Mouse (Mus musculus) stomach, embryonic 14.5 days (tissue): ENCODE results near the gene Grik4. TPM values are rescaled to one million over a fixed set of nuclear protein-coding genes. Genes with fewer than 3 reads are reported as not detected.

Experiments
- ATAC-seq: fragments of 200-750 bp; cut with Nextera tagmentation; 2 replicates; pipeline ENCODE4 v1.8.0; 2017; ENCODE audit warnings: low read depth, moderate TSS enrichment; ENCODE audit not compliant: insufficient number of reproducible peaks, insufficient read depth, low FRiP score
- H3K27ac ChIP-seq: fragments of 300-500 bp; sonication (generic); 2 replicates; pipeline ENCODE4 v1.5.1; 2014; ENCODE audit warnings: mild to moderate bottlenecking, low read length, moderate library complexity, mixed read lengths
- H3K27me3 ChIP-seq: fragments of 300-500 bp; sonication (generic); 2 replicates; pipeline ENCODE4 v1.6.1; 2014; ENCODE audit warnings: low read length, control low read depth, mixed read lengths; ENCODE audit not compliant: control insufficient read depth, insufficient read depth
- H3K36me3 ChIP-seq: fragments of 300-500 bp; sonication (generic); 2 replicates; pipeline ENCODE4 v1.6.1; 2014; ENCODE audit warnings: mild to moderate bottlenecking, control low read depth, low read length, moderate library complexity, mixed read lengths; ENCODE audit not compliant: control insufficient read depth, insufficient read depth
- H3K4me1 ChIP-seq: fragments of 300-500 bp; sonication (generic); 2 replicates; pipeline ENCODE4 v1.6.1; 2014; ENCODE audit warnings: low read length, control low read depth, mixed read lengths; ENCODE audit not compliant: control insufficient read depth, insufficient read depth
- H3K4me2 ChIP-seq: fragments of 300-500 bp; sonication (generic); replicated peaks from 2 replicates; pipeline ENCODE4 v1.6.1; 2014; ENCODE audit warnings: low read depth, low read length, control low read depth
- H3K4me3 ChIP-seq: fragments of 300-500 bp; sonication (generic); 2 replicates; pipeline ENCODE4 v1.5.1; 2014; ENCODE audit warnings: low read depth, low read length, control low read depth
- H3K9ac ChIP-seq: fragments of 300-500 bp; sonication (generic); replicated peaks from 2 replicates; pipeline ENCODE4 v1.6.1; 2014; ENCODE audit warnings: low read depth, mild to moderate bottlenecking, control low read depth, low read length, moderate library complexity, mixed read lengths
- H3K9me3 ChIP-seq: fragments of 300-500 bp; sonication (generic); 2 replicates; pipeline ENCODE4 v1.6.1; 2016; ENCODE audit warnings: low read depth, low read length, control low read depth; ENCODE audit not compliant: control insufficient read depth
- WGBS: fragments of 180-500 bp; shearing (Covaris S2); extraction: QIAGEN DNeasy Blood & Tissue Kit; methylation state at CpG from one replicate; pipeline ENCODE4 v1.1.7; 2014; 5-methylcytosine and 5-hydroxymethylcytosine counted together
- polyA plus RNA-seq: library from polyadenylated mRNA; unstranded; fragments of >200 nt; fragmentation: Nextera tagmentation; extraction: Ambion mirVana; gene quantifications from 2 replicates; pipeline ENCODE4 v1.2.1, GENCODE M21; 2014

Grik4 gene
- polyA plus RNA-seq, 1 experiment from 2014 or later: 1.4 TPM

DNA sequence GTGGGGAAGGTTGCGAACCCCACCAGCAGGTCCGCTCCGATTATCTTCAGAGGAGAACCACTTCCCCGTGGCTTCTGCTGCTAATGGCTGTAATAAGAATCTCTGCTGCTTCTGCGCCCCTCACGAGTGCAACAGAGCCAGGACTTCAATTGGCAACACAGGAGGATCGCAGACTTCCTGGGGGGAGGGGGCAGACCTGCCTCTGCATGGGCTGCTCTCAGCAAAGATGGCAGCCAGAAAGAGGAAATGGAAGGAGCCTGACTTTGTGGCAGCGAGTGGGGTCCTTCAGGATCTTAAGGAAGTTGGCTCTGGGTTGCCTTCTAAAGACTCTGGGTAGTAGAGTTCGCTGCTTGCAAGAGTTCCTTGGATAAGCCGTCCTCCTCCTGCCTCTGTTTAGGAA, 329.9 kb downstream of the Grik4 start:
- Histone ChIP-seq H3K36me3 (no peaks in the 10 kb centered on the region), H3K27me3 (no peaks in the 10 kb centered on the region), H3K4me3 (no peak overlapping the region), H3K9ac (no peak overlapping the region), H3K4me1 (0 out of 2 replicates have a peak, but pooled peaks cover 3% of the 10 kb centered on the region), H3K9me3 (no peaks in the 10 kb centered on the region), H3K4me2 (no peak overlapping the region), H3K27ac (no peak overlapping the region)
- WGBS: 62% methylated on average over 10 of the region's 10 CpGs
- no peak for ATAC-seq

DNA sequence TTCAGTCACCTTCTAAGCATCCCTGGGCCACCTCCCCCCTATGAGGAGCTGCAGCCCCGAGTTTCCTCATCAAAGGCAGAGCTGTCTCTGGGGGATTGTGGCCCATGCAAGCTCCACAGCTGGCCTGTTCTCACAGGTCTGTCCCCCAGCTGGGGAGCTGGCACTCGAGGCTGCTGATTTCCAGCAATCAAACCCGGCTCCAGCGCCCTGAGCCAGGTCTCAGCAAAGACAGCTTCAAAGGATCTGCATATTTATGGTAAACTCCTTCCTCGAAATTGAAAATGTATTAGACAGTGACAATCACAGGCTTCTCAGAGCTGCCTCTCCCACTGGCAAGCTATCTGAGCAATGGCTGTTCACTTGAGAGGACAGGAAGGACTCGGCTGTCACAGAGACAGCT, 330.5 kb downstream of the Grik4 start:
- no peaks in the 10 kb centered on the region for H3K27me3 ChIP-seq
- H3K27ac ChIP-seq: no peak overlapping the region
- H3K4me2 ChIP-seq: no peak overlapping the region
- no peak overlapping the region for H3K9ac ChIP-seq
- no peak overlapping the region for H3K4me3 ChIP-seq
- 48% methylated on average over 6 of the region's 6 CpGs for WGBS
- H3K4me1 ChIP-seq: 0 out of 2 replicates have a peak, but pooled peaks cover 3% of the 10 kb centered on the region
- ATAC-seq: no peak
- H3K9me3 ChIP-seq: no peaks in the 10 kb centered on the region
- no peaks in the 10 kb centered on the region for H3K36me3 ChIP-seq

DNA sequence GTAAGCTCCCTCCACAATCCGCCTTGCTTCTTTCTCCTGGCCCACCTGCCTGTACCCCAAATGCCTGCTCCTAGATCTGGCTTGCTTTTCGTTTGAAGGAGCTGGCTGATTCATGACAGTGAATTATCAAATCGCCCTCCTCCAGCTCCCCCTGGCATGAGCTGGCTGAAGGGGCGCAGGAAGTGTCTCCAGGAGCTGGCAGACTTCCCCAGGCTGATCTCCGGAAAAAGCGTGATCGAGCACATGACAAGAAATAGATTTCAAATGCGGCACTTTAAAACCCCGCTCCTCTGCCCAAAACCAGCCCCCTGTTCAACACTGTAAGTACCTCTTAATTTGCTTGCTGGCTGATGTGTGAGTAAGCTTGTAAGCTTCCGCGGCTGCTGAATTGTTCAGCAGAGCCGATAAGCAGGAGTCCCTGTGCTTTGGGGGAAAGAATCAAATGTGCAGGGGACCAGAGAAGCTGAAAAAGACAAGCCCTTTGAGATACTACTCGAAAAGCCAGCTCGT, 331.8 kb downstream of the Grik4 start:
- no peak for ATAC-seq
- H3K4me2 ChIP-seq: no peak overlapping the region
- WGBS: 61% methylated on average over 14 of the region's 14 CpGs
- H3K4me1 ChIP-seq: 0 out of 2 replicates have a peak, but pooled peaks cover 3% of the 10 kb centered on the region
- H3K9me3 ChIP-seq: no peaks in the 10 kb centered on the region
- H3K4me3 ChIP-seq: no peak overlapping the region
- no peak overlapping the region for H3K27ac ChIP-seq
- no peak overlapping the region for H3K9ac ChIP-seq
- no peaks in the 10 kb centered on the region for H3K36me3 ChIP-seq
- H3K27me3 ChIP-seq: no peaks in the 10 kb centered on the region

DNA sequence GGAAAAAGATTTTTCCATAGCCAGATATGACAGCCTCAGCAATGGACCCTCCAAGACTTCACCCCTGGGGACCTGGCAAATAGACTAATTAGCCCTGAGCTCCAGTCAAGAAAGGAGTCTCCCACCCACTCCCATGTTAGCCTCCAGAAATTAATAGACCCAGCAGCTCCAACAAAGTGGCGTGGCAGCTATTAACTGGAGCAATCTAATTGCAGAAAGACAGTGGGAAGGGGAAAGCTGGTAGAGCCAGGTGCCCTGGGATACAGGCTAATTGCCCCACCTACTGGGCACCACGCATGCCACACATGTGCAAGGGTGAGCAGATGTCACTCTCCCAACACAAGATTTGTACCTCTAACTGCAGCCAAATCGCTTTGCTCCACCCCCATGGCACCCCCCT, 342.8 kb downstream of the Grik4 start:
- WGBS: 60% methylated on average over 3 of the region's 3 CpGs
- no peak overlapping the region for H3K4me2 ChIP-seq
- no peak overlapping the region for H3K9ac ChIP-seq
- H3K27ac ChIP-seq: no peak overlapping the region
- ATAC-seq: no peak
- H3K4me1 ChIP-seq: no peaks in the 10 kb centered on the region
- H3K36me3 ChIP-seq: no peaks in the 10 kb centered on the region
- no peaks in the 10 kb centered on the region for H3K9me3 ChIP-seq
- H3K4me3 ChIP-seq: no peak overlapping the region
- H3K27me3 ChIP-seq: no peaks in the 10 kb centered on the region

DNA sequence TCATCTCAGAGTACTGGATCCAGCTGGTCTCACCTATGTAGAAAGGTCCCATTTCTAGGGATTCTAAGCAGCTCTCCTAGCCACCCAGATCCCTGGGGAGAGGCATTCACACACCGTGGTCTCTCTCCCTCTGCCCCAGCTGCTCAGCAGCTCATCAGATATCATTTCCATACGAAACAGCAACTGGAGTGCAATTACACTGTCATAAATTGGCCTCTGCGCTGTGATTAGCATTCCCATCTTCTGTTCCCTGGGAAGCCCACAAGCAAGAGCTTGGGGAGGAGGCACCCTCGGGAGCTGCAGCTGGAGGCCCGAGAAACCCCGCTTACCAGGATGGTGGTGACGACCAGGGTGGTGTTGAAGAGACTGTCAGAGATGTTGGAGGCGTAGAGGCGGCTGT, 346.8 kb downstream of the Grik4 start:
- H3K9ac ChIP-seq: no peak overlapping the region
- H3K4me1 ChIP-seq: no peaks in the 10 kb centered on the region
- WGBS: 77% methylated on average over 9 of the region's 9 CpGs
- no peaks in the 10 kb centered on the region for H3K9me3 ChIP-seq
- no peaks in the 10 kb centered on the region for H3K36me3 ChIP-seq
- H3K4me3 ChIP-seq: no peak overlapping the region
- ATAC-seq: no peak
- no peaks in the 10 kb centered on the region for H3K27me3 ChIP-seq
- no peak overlapping the region for H3K4me2 ChIP-seq
- no peak overlapping the region for H3K27ac ChIP-seq

DNA sequence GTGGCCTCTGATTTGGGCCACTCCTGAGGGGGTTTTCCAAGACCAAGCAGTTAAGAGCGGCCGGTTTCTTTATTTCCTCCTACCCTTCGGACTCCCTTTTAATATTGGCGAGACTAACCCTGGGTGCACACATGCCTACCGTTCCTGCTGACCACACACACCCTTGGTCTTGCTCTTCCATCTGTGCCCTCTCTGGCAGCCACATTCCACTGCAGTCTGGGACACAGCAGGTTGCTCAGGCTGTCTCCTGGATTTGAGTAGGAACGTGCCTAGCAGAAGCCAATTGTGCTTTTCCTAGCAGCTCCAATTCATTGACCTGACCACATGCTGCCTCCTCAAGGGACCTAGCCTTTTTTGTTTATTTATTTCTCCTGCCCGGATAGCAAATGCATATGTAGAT, 365.8 kb downstream of the Grik4 start:
- 79% methylated on average over 7 of the region's 7 CpGs for WGBS
- no peak overlapping the region for H3K9ac ChIP-seq
- no peaks in the 10 kb centered on the region for H3K36me3 ChIP-seq
- H3K4me3 ChIP-seq: no peak overlapping the region
- H3K27me3 ChIP-seq: no peaks in the 10 kb centered on the region
- no peak overlapping the region for H3K4me2 ChIP-seq
- H3K9me3 ChIP-seq: no peaks in the 10 kb centered on the region
- no peak overlapping the region for H3K27ac ChIP-seq
- 0 out of 2 replicates have a peak, but pooled peaks cover under 1% of the 10 kb centered on the region for H3K4me1 ChIP-seq
- no peak for ATAC-seq

DNA sequence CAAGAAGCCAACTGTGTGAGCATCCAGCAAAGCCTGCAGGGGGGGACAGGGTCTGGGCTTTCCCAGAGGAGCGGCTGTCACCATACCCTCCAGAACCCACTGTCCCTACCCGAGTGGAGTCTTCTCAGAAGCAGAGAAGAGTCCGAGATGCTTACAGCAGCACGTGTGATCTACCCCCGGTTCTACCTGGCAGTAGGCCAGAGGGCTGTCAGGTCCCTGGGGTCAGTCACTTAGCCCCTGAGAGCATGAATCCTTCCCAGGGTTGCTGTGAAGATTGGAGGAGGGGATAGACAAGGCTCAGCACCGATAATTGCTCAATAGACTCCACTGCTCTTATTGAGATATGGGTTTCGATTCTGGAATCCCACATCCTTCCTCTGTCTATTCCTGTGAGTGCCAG, 366.2 kb downstream of the Grik4 start:
- no peaks in the 10 kb centered on the region for H3K9me3 ChIP-seq
- H3K27ac ChIP-seq: no peak overlapping the region
- no peaks in the 10 kb centered on the region for H3K27me3 ChIP-seq
- no peaks in the 10 kb centered on the region for H3K36me3 ChIP-seq
- H3K4me1 ChIP-seq: 0 out of 2 replicates have a peak, but pooled peaks cover 3% of the 10 kb centered on the region
- H3K4me2 ChIP-seq: no peak overlapping the region
- no peak for ATAC-seq
- WGBS: 77% methylated on average over 7 of the region's 7 CpGs
- no peak overlapping the region for H3K9ac ChIP-seq
- H3K4me3 ChIP-seq: no peak overlapping the region

DNA sequence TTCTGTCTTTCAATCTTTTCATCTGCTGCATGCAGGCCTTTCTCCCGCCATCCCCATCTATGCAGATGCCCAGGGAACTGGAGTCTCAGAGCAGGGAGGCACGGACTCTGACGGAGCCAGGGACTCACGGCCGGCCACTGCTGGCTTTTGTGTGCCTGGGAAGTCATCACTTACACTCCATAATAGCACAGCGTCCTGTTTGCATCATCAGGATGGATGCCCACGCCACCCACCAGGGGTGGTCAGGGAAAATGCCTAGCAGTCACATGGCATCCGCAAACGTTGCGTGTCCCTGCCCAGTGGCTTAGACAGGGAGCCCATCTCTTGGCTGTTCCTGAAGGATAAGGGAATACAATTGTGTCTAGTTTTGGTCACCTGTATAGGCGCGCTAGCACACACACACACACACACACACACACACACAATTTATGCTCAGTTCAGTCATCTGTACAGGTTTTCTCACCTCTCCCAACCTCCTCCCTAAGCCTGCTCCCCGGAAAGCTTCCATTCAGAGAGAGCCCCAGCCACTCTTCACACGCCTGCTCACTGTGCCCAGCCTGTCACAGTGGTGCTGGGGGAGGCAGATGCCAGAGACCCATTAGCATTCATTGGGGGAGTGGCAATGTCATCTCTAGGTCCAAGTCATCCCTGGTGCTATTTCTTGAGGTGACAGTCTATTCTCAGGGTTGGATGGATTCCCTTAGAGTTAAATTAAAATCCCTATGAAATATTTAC, 370.5 kb downstream of the Grik4 start:
- Histone ChIP-seq H3K9ac (no peak overlapping the region), H3K27ac (no peak overlapping the region), H3K4me3 (no peak overlapping the region), H3K4me1 (0 out of 2 replicates have a peak, but pooled peaks cover 3% of the 10 kb centered on the region), H3K36me3 (no peaks in the 10 kb centered on the region), H3K9me3 (no peaks in the 10 kb centered on the region), H3K4me2 (no peak overlapping the region), H3K27me3 (no peaks in the 10 kb centered on the region)
- ATAC-seq: no peak
- WGBS: 51% methylated on average over 14 of the region's 14 CpGs
